Mouse (Mus musculus) layer of hippocampus, adult 2 months (tissue): ENCODE results near the gene Cdk5. TPM values are rescaled to one million over a fixed set of nuclear protein-coding genes. Genes with fewer than 3 reads are reported as not detected.

Experiments
- DNase-seq, 2 experiments: peaks; one replicate each; pipeline ENCODE4 v3.0.0; 2022; ENCODE audit warnings: low spot score in 2 of 2
- H3K27ac ChIP-seq: fragments of 200-600 bp; 2 replicates; pipeline ENCODE4 v1.8.1; 2022
- H3K4me3 ChIP-seq: fragments of 200-600 bp; 2 replicates; pipeline ENCODE4 v1.8.1; 2022; ENCODE audit warnings: mild to moderate bottlenecking
- CTCF ChIP-seq: fragments of 200-600 bp; conservative IDR thresholded peaks from 2 replicates; pipeline ENCODE4 v1.8.1; 2022; ENCODE audit warnings: antibody characterized with exemption, mild to moderate bottlenecking, moderate library complexity
- total RNA-seq, 2 experiments: library from RNA; stranded (reverse); gene quantifications; 2 replicates each; pipeline ENCODE4 v1.2.3; 2021

Gene Cdk5
- total RNA-seq, 2 experiments from 2014 or later = 118 to 136 TPM

GRCm38 (mm10) chr5:24374216-24374615 lies 49.1 kb downstream of the Cdk5 start:
- H3K4me3 ChIP-seq = no peak overlapping the region
- TF ChIP-seq CTCF = no peak
- 0 out of 2 replicates have a peak overlapping the region, but pooled peaks have one; percentile 12 for H3K27ac ChIP-seq
- DNase-seq = no peak

- no peak overlapping the region for H3K4me3 ChIP-seq
Measured at GRCm38 (mm10) chr5:24373807-24374206, 49.5 kb downstream of the Cdk5 start.

GRCm38 (mm10) chr5:24369767-24370166 lies 53.6 kb downstream of the Cdk5 start:
- no peak for TF ChIP-seq CTCF
- no peak for DNase-seq
- no peak overlapping the region for H3K4me3 ChIP-seq
- H3K27ac ChIP-seq = no peak overlapping the region

More at GRCm38 (mm10) chr5:24373807-24374206, 49.5 kb downstream of the Cdk5 start:
- TF ChIP-seq CTCF = no peak
- H3K27ac ChIP-seq = 0 out of 2 replicates have a peak overlapping the region, but pooled peaks have one; percentile 12
- no peak for DNase-seq

Other genes with a start within 250 kb of the Cdk5 start
- gene Kcnh2, start 71.9 kb downstream of the Cdk5 start, total RNA-seq = 10 to 100 TPM; 21.7 to 23.6 TPM
- gene Nos3, start 58.7 kb downstream of the Cdk5 start, total RNA-seq = 1 to 10 TPM; 6.6 to 7.8 TPM
- gene Atg9b, start 31.4 kb downstream of the Cdk5 start, total RNA-seq = 1 to 10 TPM; 3.0 to 3.2 TPM
- 10 to 100 TPM; 50.8 to 57.0 TPM for gene Abcb8, start 29.9 kb downstream of the Cdk5 start, total RNA-seq
- under 1 TPM; 0.20 to 0.39 TPM for gene Asic3, start 10.1 kb downstream of the Cdk5 start, total RNA-seq
- 10 to 100 TPM; 32.5 to 37.6 TPM for gene Slc4a2, start 307 bp upstream of the Cdk5 start, total RNA-seq
- 100 to 1,000 TPM; 127 to 130 TPM for gene Fastk, start 21.8 kb upstream of the Cdk5 start, total RNA-seq
- 10 to 100 TPM; 22.2 to 22.5 TPM for gene Tmub1, start 24.3 kb upstream of the Cdk5 start, total RNA-seq
- 100 to 1,000 TPM; 651 to 655 TPM for gene Agap3, start 28.6 kb upstream of the Cdk5 start, total RNA-seq
- under 1 TPM in 1 of 2 experiments, not detected in 1; 0.10 TPM for gene Gbx1, start 103.7 kb upstream of the Cdk5 start, total RNA-seq
- gene Asb10, start 117.4 kb upstream of the Cdk5 start, total RNA-seq = under 1 TPM in 1 of 2 experiments, not detected in 1; 0.31 TPM
- not detected for gene 4931409K22Rik, start 133.3 kb upstream of the Cdk5 start, total RNA-seq
- 10 to 100 TPM; 75.9 to 81.4 TPM for gene Abcf2, start 153.9 kb upstream of the Cdk5 start, total RNA-seq
- gene Chpf2, start 163.2 kb upstream of the Cdk5 start, total RNA-seq = 10 to 100 TPM; 63.6 to 66.7 TPM
- gene Smarcd3, start 200.9 kb upstream of the Cdk5 start, total RNA-seq = 10 to 100 TPM; 88.7 to 90.9 TPM